Mouse (Mus musculus) naive thymus-derived CD4-positive, alpha-beta T cell, adult 2 months (primary cell): ENCODE measurements around the gene Csrp1.

Experiments used
- DNase-seq: peaks from one replicate; pipeline ENCODE4 v3.0.0-alpha.2; 2011; ENCODE audit warnings: low read depth

Gene Csrp1

DNA sequence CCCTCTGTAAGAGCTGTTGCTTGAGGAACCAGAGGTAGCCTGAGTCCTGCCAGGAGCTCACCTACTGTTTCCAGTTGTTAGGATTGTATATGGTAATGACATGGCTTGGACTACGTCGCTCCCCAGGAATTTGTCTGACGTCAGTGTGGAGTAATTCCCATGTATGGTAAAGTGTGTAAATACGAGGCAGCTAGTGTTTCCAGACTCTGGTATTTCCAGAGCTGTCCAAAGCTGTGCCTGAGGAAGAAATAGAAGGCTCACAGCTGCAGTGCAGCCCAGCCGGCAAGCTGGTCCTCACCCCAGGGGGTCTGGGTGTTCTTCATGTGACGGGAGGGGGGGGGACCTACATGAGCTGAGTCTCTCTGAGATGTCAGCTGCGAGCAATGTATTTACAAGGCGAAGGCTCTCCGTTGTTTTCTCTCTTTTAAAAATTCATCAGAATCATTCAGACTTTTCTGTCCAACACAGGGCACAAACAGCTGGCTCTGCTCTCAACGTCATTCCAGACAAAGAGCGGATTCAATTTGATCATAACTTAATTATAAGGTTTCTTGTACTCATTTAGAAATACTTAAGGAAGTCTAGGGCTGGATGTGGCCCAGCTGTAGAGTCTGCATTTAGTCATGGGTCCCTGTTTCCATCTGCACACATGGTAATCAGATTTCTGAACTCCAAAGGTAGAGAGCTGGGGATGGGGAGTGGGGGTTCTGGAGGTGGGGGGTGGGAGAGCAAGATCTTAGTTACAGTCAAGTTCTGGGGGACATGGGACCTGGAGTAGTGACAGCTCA, 12.2 kb downstream of the Csrp1 start:
- DNase-seq: no peak

DNA sequence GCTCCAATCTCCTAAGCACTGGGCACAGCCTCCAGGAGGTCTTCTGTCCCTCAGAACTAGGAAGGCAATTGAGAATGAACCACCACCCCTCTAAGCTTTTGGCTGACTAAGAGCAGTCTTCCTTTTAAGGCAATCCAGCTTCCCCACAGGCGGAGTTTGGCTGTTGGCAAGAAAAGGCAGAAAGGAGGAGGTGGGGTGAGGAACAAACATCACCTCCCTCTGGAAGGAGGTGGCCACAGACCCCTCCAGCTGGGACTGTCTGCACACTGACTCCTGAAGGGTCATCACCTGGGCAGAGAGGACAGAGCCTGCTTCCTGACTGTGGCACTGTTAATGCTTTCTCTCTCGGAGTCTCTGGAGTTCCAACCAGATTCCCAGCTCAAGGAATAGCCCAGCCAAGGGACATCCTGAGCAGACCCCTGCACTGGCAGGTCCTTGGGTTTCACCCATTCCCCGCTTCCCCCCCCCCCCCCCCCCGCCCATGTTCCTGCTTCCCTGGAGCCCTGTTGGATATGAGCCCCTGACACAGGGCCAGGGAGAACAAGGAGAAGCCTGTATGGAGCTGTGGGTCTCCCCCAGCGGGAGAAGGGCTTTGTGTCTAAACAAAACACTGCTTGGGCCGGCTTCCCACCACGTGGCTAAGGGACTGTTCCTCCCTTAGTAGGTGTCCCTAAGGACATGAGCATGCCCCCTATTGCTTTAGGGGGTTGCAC, 14.5 kb downstream of the Csrp1 start:
- DNase-seq: no peak

DNA sequence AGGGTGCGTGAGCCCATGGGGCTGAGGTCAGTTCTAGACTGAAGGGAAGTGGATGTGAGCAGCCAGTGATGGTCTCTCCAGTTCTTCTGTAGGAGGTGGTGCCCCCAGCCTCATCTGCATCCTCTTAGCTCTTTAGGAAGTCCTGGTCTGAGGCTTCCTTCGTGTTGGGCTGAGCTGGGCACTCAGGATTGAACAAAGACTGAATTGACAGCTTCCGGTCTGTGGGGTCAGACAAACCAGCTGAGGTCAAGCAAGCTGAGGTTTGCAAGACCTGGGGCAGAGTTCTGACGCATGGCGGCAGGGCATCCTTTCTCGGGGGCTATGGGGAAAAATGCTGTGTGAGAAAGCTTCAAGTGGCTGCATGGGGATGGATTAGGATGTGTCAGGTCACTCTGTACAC, 15.6 kb downstream of the Csrp1 start:
- DNase-seq: no peak

- no peak for DNase-seq
Observed at GRCm38 (mm10) chr1:135744987-135745386, 25.1 kb downstream of the Csrp1 start.

- no peak for DNase-seq
Observed at GRCm38 (mm10) chr1:135746248-135746647, 26.4 kb downstream of the Csrp1 start.

GRCm38 (mm10) chr1:135752737-135753348, 33.0 kb downstream of the Csrp1 start:
- peak; percentile 95 for DNase-seq

DNA sequence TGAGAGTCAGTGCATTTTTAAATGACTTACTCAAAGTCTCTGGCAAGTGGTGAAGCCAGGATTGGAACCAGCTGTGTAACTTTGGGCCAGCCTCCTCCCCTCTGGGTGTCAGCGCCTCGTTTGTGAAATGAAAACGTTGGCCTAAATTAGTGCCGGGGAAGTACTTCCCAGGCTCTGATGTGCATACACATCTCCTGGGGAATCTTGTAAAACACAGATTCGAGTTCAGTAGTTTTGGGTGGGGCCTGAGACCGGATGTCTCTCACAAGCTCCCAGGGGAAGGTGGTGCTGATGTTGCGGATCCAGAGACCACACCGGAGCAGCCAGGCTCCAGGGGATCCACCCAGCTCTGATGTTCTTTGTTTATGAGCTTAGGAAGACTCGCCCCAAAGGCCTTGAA, 35.4 kb downstream of the Csrp1 start:
- DNase-seq: no peak

GRCm38 (mm10) chr1:135755913-135756312, 36.1 kb downstream of the Csrp1 start:
- DNase-seq: no peak

DNA sequence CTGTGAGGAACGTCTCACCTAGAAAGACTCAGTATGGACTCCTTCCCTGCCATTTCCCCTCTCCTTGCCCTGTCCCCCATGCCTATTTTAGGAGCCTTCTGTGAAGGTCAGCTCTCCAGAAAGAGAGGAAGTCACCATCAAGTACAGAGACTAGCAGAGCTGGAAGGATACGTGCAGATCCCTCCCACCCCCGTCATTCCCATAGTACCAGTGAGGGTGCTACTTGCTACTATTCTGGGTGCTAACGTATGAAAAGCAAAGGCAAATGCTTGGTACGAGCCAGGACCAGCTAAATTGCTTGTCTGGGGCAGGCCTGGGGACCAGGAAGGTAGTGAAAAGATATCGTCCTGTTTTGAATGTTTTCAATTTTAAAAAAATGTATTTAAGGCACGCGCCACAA, 37.4 kb downstream of the Csrp1 start:
- no peak for DNase-seq

GRCm38 (mm10) chr1:135759685-135760084, 39.8 kb downstream of the Csrp1 start:
- no peak for DNase-seq

- DNase-seq: no peak
Observed at GRCm38 (mm10) chr1:135760216-135760615, 40.4 kb downstream of the Csrp1 start.

DNA sequence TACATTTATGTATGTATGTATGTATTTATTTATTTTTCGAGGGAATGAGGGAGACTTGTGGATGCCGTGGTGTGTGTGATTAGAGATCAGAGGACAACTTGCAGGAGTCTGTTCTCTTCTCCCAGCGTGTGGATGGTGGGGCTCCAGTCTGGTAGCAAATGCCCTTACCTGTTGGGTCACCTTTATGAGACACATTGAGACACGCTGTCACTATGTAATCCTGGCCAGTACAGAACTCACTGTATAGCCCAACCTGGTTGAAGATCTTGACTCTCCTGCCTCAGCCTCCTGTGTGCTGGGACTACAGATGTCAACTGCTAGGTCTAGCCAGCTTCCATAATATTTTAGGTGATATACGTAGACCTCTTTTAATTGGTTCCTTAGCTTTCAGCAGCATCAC, 41.9 kb downstream of the Csrp1 start:
- DNase-seq: no peak

DNA sequence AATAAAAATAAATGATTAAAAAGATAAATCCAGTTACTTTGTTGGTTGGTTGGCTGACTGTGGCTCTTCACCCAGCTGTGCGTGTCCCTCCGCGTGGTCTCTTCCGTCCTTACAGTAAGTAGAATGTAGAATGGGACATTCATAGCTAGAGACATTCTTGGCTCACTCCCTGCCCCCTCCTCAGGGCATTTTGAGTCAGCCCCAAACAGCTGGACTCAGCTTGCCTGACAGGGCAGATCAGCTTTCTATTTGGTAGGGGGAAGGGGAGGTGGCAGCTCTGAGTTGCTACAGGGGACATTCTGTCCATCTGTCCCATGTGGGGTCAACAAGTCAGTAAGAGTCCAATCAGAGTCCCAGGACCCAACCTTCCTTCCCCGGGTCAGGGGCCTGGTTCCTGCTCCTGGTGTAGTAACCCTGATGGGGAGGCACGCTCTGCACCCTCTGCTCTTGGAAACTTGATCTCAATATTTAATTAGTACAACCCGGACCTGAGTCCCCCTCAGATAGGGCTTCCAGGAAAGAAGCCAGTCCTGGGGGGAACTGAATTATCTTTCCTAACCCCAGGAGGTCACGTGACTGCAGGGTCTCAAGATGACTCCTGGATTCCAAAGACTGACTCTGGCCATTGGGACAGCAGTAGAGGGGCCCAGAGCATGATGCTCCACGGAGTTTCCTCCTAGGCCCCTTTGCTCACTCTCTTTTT, 43.8 kb downstream of the Csrp1 start:
- DNase-seq: no peak

GRCm38 (mm10) chr1:135764206-135764528, 44.3 kb downstream of the Csrp1 start:
- DNase-seq: no peak

- DNase-seq: peak; percentile 61
Observed at GRCm38 (mm10) chr1:135765645-135766591, 46.1 kb downstream of the Csrp1 start, which contains the start of gene Phlda3. Phlda3 (plus strand) TSS chr1:135766119.

DNA sequence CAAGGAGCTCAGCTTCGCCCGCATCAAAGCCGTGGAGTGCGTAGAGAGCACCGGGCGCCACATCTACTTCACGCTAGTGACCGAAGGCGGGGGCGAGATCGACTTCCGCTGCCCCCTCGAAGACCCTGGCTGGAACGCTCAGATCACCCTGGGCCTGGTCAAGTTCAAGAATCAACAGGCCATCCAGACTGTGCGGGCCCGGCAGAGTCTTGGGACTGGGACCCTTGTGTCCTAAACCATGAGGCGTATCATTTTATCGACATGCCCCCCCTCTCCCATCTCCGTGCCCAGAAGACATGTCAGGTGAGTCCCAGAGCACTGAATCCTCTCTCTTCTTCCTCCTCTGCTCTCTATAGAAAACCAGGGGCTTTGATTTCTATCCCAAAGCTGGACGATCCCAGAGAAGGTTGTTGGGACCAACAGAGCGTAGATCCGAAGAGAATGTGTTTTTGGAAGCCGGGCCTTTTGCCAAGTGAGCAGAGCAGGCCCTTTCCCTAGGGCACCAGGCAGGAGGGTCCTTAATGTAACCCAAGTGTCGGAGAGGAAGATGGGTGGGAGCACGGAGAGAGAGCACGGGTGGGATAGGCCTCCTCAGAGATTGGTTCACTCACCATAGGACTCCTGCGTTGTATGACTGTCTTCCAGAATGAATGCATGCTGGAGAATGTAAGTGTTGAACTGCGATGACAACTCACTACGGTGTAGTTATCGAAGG, 46.9 kb downstream of the Csrp1 start:
- no peak for DNase-seq

DNA sequence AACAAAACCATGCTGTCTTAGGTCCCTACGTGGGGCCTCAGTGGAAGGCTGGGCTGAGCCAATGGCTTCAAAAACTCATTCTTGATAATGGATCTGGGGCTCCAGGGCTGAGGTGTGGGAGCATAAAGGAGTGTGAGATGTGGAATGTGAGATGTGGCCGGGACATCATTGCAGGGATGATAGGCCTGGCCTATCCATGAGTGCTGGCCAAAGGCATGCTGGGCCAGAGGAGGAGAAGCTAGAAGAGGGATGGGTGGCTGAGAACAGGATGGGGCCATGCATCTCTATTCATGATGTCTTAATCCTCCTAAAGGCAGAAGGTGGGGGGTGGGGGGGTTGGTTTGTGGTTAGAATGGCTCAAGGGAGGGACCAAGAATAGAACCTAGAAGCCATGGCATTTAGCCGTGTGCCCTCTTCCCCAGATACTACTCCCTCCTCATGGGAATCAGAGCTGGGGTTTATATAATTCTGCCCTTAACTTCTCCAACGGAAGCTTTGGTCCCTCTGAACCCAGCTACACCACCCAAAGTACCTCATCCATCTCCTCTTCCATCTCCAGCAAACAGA, 47.5 kb downstream of the Csrp1 start:
- DNase-seq: no peak

GRCm38 (mm10) chr1:135768400-135768799, 48.5 kb downstream of the Csrp1 start:
- no peak for DNase-seq

GRCm38 (mm10) chr1:135770237-135770636, 50.4 kb downstream of the Csrp1 start:
- DNase-seq: no peak

DNA sequence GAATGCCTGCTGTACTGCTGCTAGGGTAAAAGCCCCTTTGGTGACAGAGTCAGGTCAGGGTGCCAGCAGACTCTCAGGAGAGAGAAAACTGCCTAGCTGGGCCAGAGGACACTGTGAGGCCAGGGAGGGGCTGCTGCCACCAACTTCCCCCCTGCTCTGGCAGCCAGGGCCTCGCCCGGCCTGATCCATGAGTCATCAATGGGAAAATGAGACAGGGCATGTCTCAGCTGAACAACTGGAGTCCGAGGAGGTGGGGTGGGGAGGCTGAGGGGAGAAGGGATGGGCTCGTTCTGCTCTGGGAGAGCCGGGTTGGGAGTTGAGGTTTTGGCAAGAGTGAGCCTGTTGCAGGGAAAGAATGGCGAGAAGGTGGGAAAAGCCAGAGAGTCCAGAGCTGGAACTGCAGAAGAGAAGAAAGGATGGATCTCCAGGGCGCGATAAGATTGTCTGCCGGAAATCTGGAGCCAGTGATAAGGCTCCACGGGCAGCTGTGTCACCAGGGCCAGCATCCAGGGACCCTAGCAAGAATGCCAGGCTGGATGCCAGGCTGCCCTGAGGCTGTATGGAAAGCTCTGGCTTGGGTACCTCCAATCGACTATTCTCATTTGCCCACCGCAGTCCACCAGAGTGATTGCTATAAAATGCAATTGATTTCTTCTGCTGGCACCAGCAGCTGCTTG, 51.2 kb downstream of the Csrp1 start:
- DNase-seq: no peak
